Mouse (Mus musculus) heart, postnatal 0 days (tissue): ENCODE measurements at regions not wholly inside any gene's neighbourhood (a gene's known extent, or its start where the extent isn't known, plus 50 kb on each side); places are given as distances from the start of the nearest gene placed in this dataset.

Experiments
- CTCF ChIP-seq: IDR thresholded peaks from 2 replicates; pipeline ENCODE4 v1.5.1; 2016; ENCODE audit warnings: antibody characterized with exemption, control low read depth, low read depth
- EP300 ChIP-seq: IDR thresholded peaks from 2 replicates; pipeline ENCODE4 v1.6.1; 2016; ENCODE audit warnings: antibody characterized with exemption, low read depth

DNA sequence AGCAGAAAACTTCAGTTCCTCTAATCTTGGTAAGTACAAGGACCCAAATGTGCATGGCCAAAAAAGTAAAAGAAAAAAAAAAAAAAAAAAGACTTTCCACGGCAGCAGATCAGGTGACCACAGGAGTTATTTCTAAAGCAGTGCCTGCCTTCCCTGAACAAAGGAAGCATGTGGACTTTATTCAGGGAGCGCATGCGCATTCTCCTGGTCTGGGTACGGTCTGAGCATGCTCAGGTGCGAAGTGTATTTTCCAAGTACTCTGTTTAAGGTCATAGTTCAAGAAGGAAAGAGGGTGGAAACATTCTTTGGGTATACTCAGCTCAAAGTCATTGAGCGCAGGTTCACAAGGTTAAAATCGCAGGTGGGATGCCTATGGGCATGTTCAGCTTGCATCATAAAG lies 103.1 kb upstream of the Eif4g2 start:
- TF ChIP-seq CTCF (no peak), EP300 (no peak)
